Mouse (Mus musculus) heart, postnatal 36 days (tissue): Measurements from ENCODE around the gene Thrap3. TPM values are rescaled to one million over a fixed set of nuclear protein-coding genes. Genes with fewer than 3 reads are reported as not detected.

Experiments used
- DNase-seq, 2 experiments: peaks; one replicate each; pipeline ENCODE4 v3.0.0; 2021 to 2022
- intact Hi-C: fragments of 180-260 bp; cut with DNase I; formaldehyde crosslinking; loops from one replicate; pipeline ENCODE4 v1.15.1; 2025
- total RNA-seq, 2 experiments: library from RNA; stranded (reverse); gene quantifications; 2 replicates each; pipeline ENCODE4 v1.2.3; 2021

The Thrap3 gene
- total RNA-seq, 2 experiments from 2014 or later = 119 to 123 TPM

DNA sequence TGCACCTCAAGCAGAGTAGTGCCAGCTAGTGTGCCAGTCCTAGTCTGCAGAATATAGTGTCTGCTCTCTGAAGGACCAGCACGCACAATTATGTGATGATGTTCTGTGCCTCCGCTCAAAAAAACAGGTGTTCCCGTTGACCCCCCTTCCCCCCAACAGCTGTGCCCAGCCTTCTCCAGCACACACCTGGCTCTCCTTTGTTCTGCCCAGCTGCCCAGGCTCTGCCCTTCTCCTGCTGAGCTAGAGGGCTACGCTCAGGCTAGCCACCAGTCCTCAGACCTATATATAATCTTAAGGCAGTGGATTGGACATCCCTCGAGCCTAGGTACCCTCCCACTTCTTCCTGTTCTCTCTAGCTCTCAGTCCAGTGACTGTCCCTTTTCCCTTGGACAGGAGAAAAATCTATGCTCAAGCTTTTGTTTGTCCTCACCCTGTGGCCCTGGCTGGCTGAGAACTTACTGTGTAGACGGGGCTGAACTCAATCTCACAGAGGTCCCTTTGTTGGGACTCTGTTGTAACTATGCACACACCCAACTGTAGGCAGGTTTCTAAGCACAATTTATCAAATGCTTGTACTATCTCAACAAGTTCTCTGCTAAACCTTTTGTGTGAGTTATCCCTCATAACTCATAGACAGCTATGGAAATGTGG lies 86.6 kb downstream of the Thrap3 start:
- no peak for DNase-seq
- intact Hi-C loops = no loop called here

DNA sequence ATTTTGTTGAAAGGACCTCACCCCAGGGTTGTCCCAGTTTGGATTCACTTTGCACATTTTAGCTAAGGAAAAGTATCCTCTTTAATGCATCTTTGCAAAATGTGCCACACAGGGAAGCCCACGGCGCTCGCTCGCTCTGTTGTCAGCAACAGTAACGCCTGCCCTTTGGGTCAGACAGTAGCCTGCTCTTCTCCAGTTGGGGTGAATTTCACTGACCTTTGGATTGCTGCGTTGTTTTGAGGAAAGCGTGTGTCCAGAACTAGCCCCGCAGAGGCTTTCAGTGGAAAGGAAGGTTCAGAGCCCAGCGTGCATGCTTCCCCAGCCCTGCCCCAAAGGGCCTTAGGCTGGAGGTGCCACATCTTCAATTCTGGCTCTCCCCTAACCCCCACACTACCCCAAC lies 87.1 kb downstream of the Thrap3 start:
- intact Hi-C loops = no loop called here
- DNase-seq = no peak

Other genes with a start within 250 kb of the Thrap3 start
- 1 to 10 TPM in 1 of 2 experiments, under 1 TPM in 1; 1.00 to 1.6 TPM for gene Csf3r, start 178.2 kb downstream of the Thrap3 start, total RNA-seq
- 10 to 100 TPM; 79.5 to 82.5 TPM for gene Mrps15, start 155.8 kb downstream of the Thrap3 start, total RNA-seq
- gene Oscp1, start 144.2 kb downstream of the Thrap3 start, total RNA-seq = 1 to 10 TPM; 2.5 to 2.7 TPM
- 10 to 100 TPM; 14.5 to 16.4 TPM for gene Lsm10, start 106.1 kb downstream of the Thrap3 start, total RNA-seq
- 10 to 100 TPM; 33.6 to 41.5 TPM for gene Stk40, start 98.8 kb downstream of the Thrap3 start, total RNA-seq
- 10 to 100 TPM; 15.7 to 16.2 TPM for gene Eva1b, start 55.0 kb downstream of the Thrap3 start, total RNA-seq
- 1 to 10 TPM; 2.4 to 3.6 TPM for gene Sh3d21, start 39.3 kb downstream of the Thrap3 start, total RNA-seq
- gene Map7d1, start 53.6 kb upstream of the Thrap3 start, total RNA-seq = 100 to 1,000 TPM; 248 to 259 TPM
- gene Trappc3, start 59.6 kb upstream of the Thrap3 start, total RNA-seq = 10 to 100 TPM; 45.9 to 46.3 TPM
- gene Col8a2, start 84.0 kb upstream of the Thrap3 start, total RNA-seq = under 1 TPM; 0.61 to 0.62 TPM
- gene Adprhl2, start 118.9 kb upstream of the Thrap3 start, total RNA-seq = 10 to 100 TPM; 12.2 TPM
- under 1 TPM; 0.44 to 0.84 TPM for gene Tekt2, start 122.9 kb upstream of the Thrap3 start, total RNA-seq
- 10 to 100 TPM in 1 of 2 experiments, 1 to 10 TPM in 1; 9.0 to 11.7 TPM for gene Ago3, start 226.8 kb upstream of the Thrap3 start, total RNA-seq